Mouse (Mus musculus): ENCODE results near the gene Gfod1. TPM values are rescaled to one million over a fixed set of nuclear protein-coding genes. Genes with fewer than 3 reads are reported as not detected.

Gene Gfod1
- polyA plus RNA-seq, 1 experiment, result 10.4 TPM

- Histone ChIP-seq H3K4me3 (replicated peaks; ENCODE audit: control insufficient read depth, low read depth, low read length) (no peak overlapping the region), H3K27ac (ENCODE audit: control insufficient read depth, insufficient read depth, low read depth, low read length, poor library complexity) (no peak overlapping the region), H3K4me1 (ENCODE audit: control insufficient read depth, insufficient read depth, low read length) (peaks cover 8% of the 10 kb centered on the region)
- TF ChIP-seq CTCF (IDR thresholded peaks at IDR 0.05; ENCODE audit: control insufficient read depth, insufficient read depth, low read length) (no peak), POLR2A (IDR thresholded peaks at IDR 0.05; ENCODE audit: borderline replicate concordance, control insufficient read depth, low read depth, low read length) (no peak)
- 57% methylated on average over 13 of the region's 13 CpGs for WGBS
Observed at GRCm38 (mm10) chr13:43231965-43232860, 71.8 kb downstream of the Gfod1 start.

GRCm38 (mm10) chr13:43230842-43231241 lies 73.1 kb downstream of the Gfod1 start:
- WGBS, result 33% methylated on average over 4 of the region's 4 CpGs
- no peak overlapping the region for H3K27ac ChIP-seq (ENCODE audit: control insufficient read depth, insufficient read depth, low read depth, low read length, poor library complexity)
- no peak overlapping the region for H3K4me3 ChIP-seq (replicated peaks; ENCODE audit: control insufficient read depth, low read depth, low read length)
- TF ChIP-seq CTCF (IDR thresholded peaks at IDR 0.05; ENCODE audit: control insufficient read depth, insufficient read depth, low read length) (no peak), POLR2A (IDR thresholded peaks at IDR 0.05; ENCODE audit: borderline replicate concordance, control insufficient read depth, low read depth, low read length) (no peak)
- peaks cover 8% of the 10 kb centered on the region for H3K4me1 ChIP-seq (ENCODE audit: control insufficient read depth, insufficient read depth, low read length)

GRCm38 (mm10) chr13:43230238-43230637 lies 73.7 kb downstream of the Gfod1 start:
- WGBS, result 75% methylated on average over 6 of the region's 6 CpGs
- TF ChIP-seq POLR2A (IDR thresholded peaks at IDR 0.05; ENCODE audit: borderline replicate concordance, control insufficient read depth, low read depth, low read length) (no peak), CTCF (IDR thresholded peaks at IDR 0.05; ENCODE audit: control insufficient read depth, insufficient read depth, low read length) (no peak)
- Histone ChIP-seq H3K4me3 (replicated peaks; ENCODE audit: control insufficient read depth, low read depth, low read length) (no peak overlapping the region), H3K27ac (ENCODE audit: control insufficient read depth, insufficient read depth, low read depth, low read length, poor library complexity) (no peak overlapping the region), H3K4me1 (ENCODE audit: control insufficient read depth, insufficient read depth, low read length) (peaks cover 7% of the 10 kb centered on the region)

GRCm38 (mm10) chr13:43229767-43230166 lies 74.2 kb downstream of the Gfod1 start:
- peaks cover 7% of the 10 kb centered on the region for H3K4me1 ChIP-seq (ENCODE audit: control insufficient read depth, insufficient read depth, low read length)
- TF ChIP-seq POLR2A (IDR thresholded peaks at IDR 0.05; ENCODE audit: borderline replicate concordance, control insufficient read depth, low read depth, low read length) (no peak), CTCF (IDR thresholded peaks at IDR 0.05; ENCODE audit: control insufficient read depth, insufficient read depth, low read length) (no peak)
- no peak overlapping the region for H3K27ac ChIP-seq (ENCODE audit: control insufficient read depth, insufficient read depth, low read depth, low read length, poor library complexity)
- WGBS, result 43% methylated on average over 3 of the region's 3 CpGs
- H3K4me3 ChIP-seq (replicated peaks; ENCODE audit: control insufficient read depth, low read depth, low read length), result no peak overlapping the region

- H3K27ac ChIP-seq (ENCODE audit: control insufficient read depth, insufficient read depth, low read depth, low read length, poor library complexity), result no peak overlapping the region
- no peak for TF ChIP-seq CTCF (IDR thresholded peaks at IDR 0.05; ENCODE audit: control insufficient read depth, insufficient read depth, low read length)
- TF ChIP-seq POLR2A (IDR thresholded peaks at IDR 0.05; ENCODE audit: borderline replicate concordance, control insufficient read depth, low read depth, low read length), result no peak
- H3K4me3 ChIP-seq (replicated peaks; ENCODE audit: control insufficient read depth, low read depth, low read length), result no peak overlapping the region
- WGBS, result 88% methylated on average over 6 of the region's 6 CpGs
- peaks cover 5% of the 10 kb centered on the region for H3K4me1 ChIP-seq (ENCODE audit: control insufficient read depth, insufficient read depth, low read length)
Observed at GRCm38 (mm10) chr13:43228141-43228540, 75.8 kb downstream of the Gfod1 start.

- WGBS, result 85% methylated on average over 10 of the region's 10 CpGs
- Histone ChIP-seq H3K27ac (ENCODE audit: control insufficient read depth, insufficient read depth, low read depth, low read length, poor library complexity) (no peak overlapping the region), H3K4me1 (ENCODE audit: control insufficient read depth, insufficient read depth, low read length) (peaks cover 2% of the 10 kb centered on the region), H3K4me3 (replicated peaks; ENCODE audit: control insufficient read depth, low read depth, low read length) (no peak overlapping the region)
- TF ChIP-seq CTCF (IDR thresholded peaks at IDR 0.05; ENCODE audit: control insufficient read depth, insufficient read depth, low read length) (no peak), POLR2A (IDR thresholded peaks at IDR 0.05; ENCODE audit: borderline replicate concordance, control insufficient read depth, low read depth, low read length) (no peak)
Observed at GRCm38 (mm10) chr13:43226041-43226440, 77.9 kb downstream of the Gfod1 start.

- no peak overlapping the region for H3K27ac ChIP-seq (ENCODE audit: control insufficient read depth, insufficient read depth, low read depth, low read length, poor library complexity)
- H3K4me1 ChIP-seq (ENCODE audit: control insufficient read depth, insufficient read depth, low read length), result peaks cover 2% of the 10 kb centered on the region; the same call in 1 of the 2 replicates
- no peak overlapping the region for H3K4me3 ChIP-seq (replicated peaks; ENCODE audit: control insufficient read depth, low read depth, low read length)
- 88% methylated on average over 5 of the region's 5 CpGs for WGBS
- TF ChIP-seq CTCF (IDR thresholded peaks at IDR 0.05; ENCODE audit: control insufficient read depth, insufficient read depth, low read length) (peak; percentile 27; the same call in 1 of the 2 replicates), POLR2A (IDR thresholded peaks at IDR 0.05; ENCODE audit: borderline replicate concordance, control insufficient read depth, low read depth, low read length) (no peak)
Observed at GRCm38 (mm10) chr13:43225161-43225560, 78.8 kb downstream of the Gfod1 start.

- Histone ChIP-seq H3K4me1 (ENCODE audit: control insufficient read depth, insufficient read depth, low read length) (peaks cover 6% of the 10 kb centered on the region), H3K4me3 (replicated peaks; ENCODE audit: control insufficient read depth, low read depth, low read length) (no peak overlapping the region), H3K27ac (ENCODE audit: control insufficient read depth, insufficient read depth, low read depth, low read length, poor library complexity) (no peak overlapping the region)
- TF ChIP-seq CTCF (IDR thresholded peaks at IDR 0.05; ENCODE audit: control insufficient read depth, insufficient read depth, low read length) (no peak), POLR2A (IDR thresholded peaks at IDR 0.05; ENCODE audit: borderline replicate concordance, control insufficient read depth, low read depth, low read length) (no peak)
- WGBS, result 90% methylated on average over 1 of the region's 1 CpGs
Observed at GRCm38 (mm10) chr13:43222084-43222483, 81.9 kb downstream of the Gfod1 start.

Measured in bone marrow, adult 2 months (tissue).